In genomic region chr11:55780011-55780410, GRCm38 (mm10) we compare ENCODE assay signal across 26 mouse cellular contexts.
"Had no signal": no experiment of that assay in that cellular context is flagged by ENCODE, and none has a peak within 500 bp of the region (broad histone marks: within the 10 kb centered on the region; RNA-seq: fewer than 3 reads in every experiment).

No protein-coding gene starts in this region.

- DNase-seq: gastrocnemius, adult 2 months; gastrocnemius, postnatal 10 days; gastrocnemius, postnatal 25 days; heart, adult 18-20 months; heart, postnatal 10 days; heart, postnatal 4 days; kidney, adult 18-20 months; kidney, adult 8-10 months; kidney, postnatal 10 days; kidney, postnatal 25 days; kidney, postnatal 4 days; liver; liver, embryonic 13.5 days had no signal

- H3K4me3 ChIP-seq: gastrocnemius, adult 2 months; heart, embryonic 10.5 days; heart, embryonic 12.5 days; hindbrain, embryonic 10.5 days; hindbrain, embryonic 12.5 days; hindbrain, embryonic 15.5 days; intestine, embryonic 15.5 days; layer of hippocampus, adult 2 months; left cerebral cortex, adult 2 months; limb, embryonic 10.5 days; limb, embryonic 12.5 days; liver, embryonic 13.5 days had no signal

- H3K4me2 ChIP-seq: heart, embryonic 12.5 days; hindbrain, embryonic 12.5 days; hindbrain, embryonic 15.5 days; intestine, embryonic 15.5 days; limb, embryonic 12.5 days; liver, embryonic 11.5 days; liver, embryonic 13.5 days had no signal

- H3K9me3 ChIP-seq: heart, embryonic 10.5 days; heart, embryonic 12.5 days; hindbrain, embryonic 10.5 days; hindbrain, embryonic 12.5 days; hindbrain, embryonic 15.5 days; intestine, embryonic 15.5 days; limb, embryonic 10.5 days; limb, embryonic 12.5 days; liver, embryonic 13.5 days had no signal

- H3K4me1 ChIP-seq: heart, embryonic 10.5 days; heart, embryonic 12.5 days; hindbrain, embryonic 15.5 days; intestine, embryonic 15.5 days; limb, embryonic 10.5 days; limb, embryonic 12.5 days; liver, embryonic 13.5 days had no signal

- H3K9ac ChIP-seq: heart, embryonic 12.5 days; hindbrain, embryonic 12.5 days; hindbrain, embryonic 15.5 days; intestine, embryonic 15.5 days; limb, embryonic 12.5 days; liver, embryonic 13.5 days had no signal

- ATAC-seq: inflammation-experienced regulatory T-cells, adult 6 months; intestine, embryonic 15.5 days; intestine, postnatal 0 days had no signal

- H3K27ac ChIP-seq: gastrocnemius, adult 2 months; heart, embryonic 10.5 days; hindbrain, embryonic 10.5 days; hindbrain, embryonic 12.5 days; hindbrain, embryonic 15.5 days; intestine, embryonic 15.5 days; layer of hippocampus, adult 2 months; left cerebral cortex, adult 2 months; limb, embryonic 10.5 days; limb, embryonic 12.5 days; liver, embryonic 13.5 days had no signal

- H3K36me3 ChIP-seq: heart, embryonic 10.5 days; heart, embryonic 12.5 days; hindbrain, embryonic 10.5 days; hindbrain, embryonic 12.5 days; hindbrain, embryonic 15.5 days; intestine, embryonic 15.5 days; limb, embryonic 10.5 days; limb, embryonic 12.5 days; liver, embryonic 13.5 days had no signal

- H3K27me3 ChIP-seq: heart, embryonic 12.5 days; hindbrain, embryonic 12.5 days; hindbrain, embryonic 15.5 days; intestine, embryonic 15.5 days; limb, embryonic 12.5 days; liver, embryonic 13.5 days had no signal
